Mouse (Mus musculus) C2C12 (cell line): ENCODE results near the gene Slc22a2. TPM values are rescaled to one million over a fixed set of nuclear protein-coding genes. Genes with fewer than 3 reads are reported as not detected.

Source experiments
- H3K27me3 ChIP-seq: one replicate; pipeline ENCODE4 v1.6.1; 2011; ENCODE audit not compliant: control insufficient read depth, insufficient read depth, insufficient read length
- H3K36me3 ChIP-seq: one replicate; pipeline ENCODE4 v1.6.1; 2011; ENCODE audit not compliant: control insufficient read depth, insufficient read depth
- H3K4me3 ChIP-seq: one replicate; pipeline ENCODE4 v1.5.1; 2011; ENCODE audit warnings: mild to moderate bottlenecking, control low read depth; ENCODE audit not compliant: poor library complexity, insufficient read depth, severe bottlenecking
- H3K79me2 ChIP-seq: one replicate; pipeline ENCODE4 v1.6.1; 2011; ENCODE audit not compliant: control insufficient read depth, insufficient read depth
- H3K79me3 ChIP-seq: one replicate; pipeline ENCODE4 v1.6.1; 2011; ENCODE audit warnings: low read depth, control low read depth
- H3ac ChIP-seq: one replicate; pipeline ENCODE3; 2011; ENCODE audit warnings: low read depth; ENCODE audit not compliant: control insufficient read depth, insufficient read length
- CEBPB ChIP-seq: IDR thresholded peaks from one replicate; pipeline ENCODE4 v1.6.1; 2011; ENCODE audit warnings: low read depth, mild to moderate bottlenecking, control low read depth, moderate library complexity
- CTCF ChIP-seq: IDR thresholded peaks from one replicate; pipeline ENCODE4 v1.5.1; 2011; ENCODE audit not compliant: control insufficient read depth, insufficient read depth, insufficient read length
- FOSL1 ChIP-seq: IDR thresholded peaks from one replicate; pipeline ENCODE4 v1.8.0; 2011; ENCODE audit warnings: mild to moderate bottlenecking, low read length; ENCODE audit not compliant: poor library complexity, insufficient read depth, severe bottlenecking
- MAX ChIP-seq: IDR thresholded peaks from one replicate; pipeline ENCODE4 v1.6.1; 2011; ENCODE audit warnings: mild to moderate bottlenecking, control low read depth
- MYOD1 ChIP-seq: IDR thresholded peaks from one replicate; pipeline ENCODE4 v1.6.1; 2011; ENCODE audit warnings: low read depth; ENCODE audit not compliant: control insufficient read depth, insufficient read length
- MYOG ChIP-seq: IDR thresholded peaks from one replicate; pipeline ENCODE4 v1.6.1; 2011; ENCODE audit not compliant: control insufficient read depth, insufficient read length; ENCODE audit errors: extremely low read depth
- USF1 ChIP-seq: IDR thresholded peaks from one replicate; pipeline ENCODE4 v1.6.1; 2011; ENCODE audit warnings: low read depth, mild to moderate bottlenecking, control low read depth, moderate library complexity
- polyA plus RNA-seq: library from polyadenylated mRNA; unstranded; fragments of >200 nt; fragmentation: generic; extraction: Trizol; gene quantifications from one replicate; pipeline ENCODE4 v1.2.1, GENCODE M21; 2012; ENCODE audit warnings: missing spikeins

Slc22a2 gene
- polyA plus RNA-seq, 1 experiment: not detected

GRCm38 (mm10) chr17:12619641-12620040, 35.7 kb downstream of the Slc22a2 start:
- Histone ChIP-seq H3K36me3 (no peaks in the 10 kb centered on the region), H3K27me3 (no peaks in the 10 kb centered on the region), H3K79me3 (no peaks in the 10 kb centered on the region), H3ac (no peak overlapping the region), H3K79me2 (no peaks in the 10 kb centered on the region), H3K4me3 (no peak overlapping the region)
- no peak for TF ChIP-seq CTCF
- no peak for TF ChIP-seq CEBPB
- no peak for TF ChIP-seq MAX
- TF ChIP-seq USF1: no peak
- no peak for TF ChIP-seq FOSL1
- TF ChIP-seq MYOG: no peak
- TF ChIP-seq MYOD1: no peak

GRCm38 (mm10) chr17:12627983-12628382, 44.1 kb downstream of the Slc22a2 start:
- Histone ChIP-seq H3ac (no peak overlapping the region), H3K36me3 (no peaks in the 10 kb centered on the region), H3K4me3 (no peak overlapping the region), H3K27me3 (no peaks in the 10 kb centered on the region), H3K79me2 (no peaks in the 10 kb centered on the region), H3K79me3 (no peaks in the 10 kb centered on the region)
- TF ChIP-seq CEBPB (no peak), FOSL1 (no peak), MYOG (no peak), CTCF (no peak), USF1 (no peak), MYOD1 (no peak), MAX (no peak)

GRCm38 (mm10) chr17:12630976-12631730, 47.2 kb downstream of the Slc22a2 start:
- TF ChIP-seq MYOG (no peak), CTCF (no peak), MAX (no peak), USF1 (no peak), CEBPB (no peak), MYOD1 (no peak), FOSL1 (no peak)
- Histone ChIP-seq H3K79me2 (no peaks in the 10 kb centered on the region), H3ac (no peak overlapping the region), H3K36me3 (no peaks in the 10 kb centered on the region), H3K79me3 (no peaks in the 10 kb centered on the region), H3K4me3 (no peak overlapping the region), H3K27me3 (no peaks in the 10 kb centered on the region)

GRCm38 (mm10) chr17:12631771-12632600, 48.1 kb downstream of the Slc22a2 start:
- no peaks in the 10 kb centered on the region for H3K36me3 ChIP-seq
- TF ChIP-seq MYOD1 (no peak), FOSL1 (no peak), MAX (no peak), USF1 (no peak), CEBPB (no peak), CTCF (no peak), MYOG (no peak)
- no peaks in the 10 kb centered on the region for H3K27me3 ChIP-seq
- H3K4me3 ChIP-seq: no peak overlapping the region
- H3ac ChIP-seq: no peak overlapping the region
- H3K79me2 ChIP-seq: no peaks in the 10 kb centered on the region
- H3K79me3 ChIP-seq: no peaks in the 10 kb centered on the region

- H3K79me2 ChIP-seq: no peaks in the 10 kb centered on the region
- H3K79me3 ChIP-seq: no peaks in the 10 kb centered on the region
- no peaks in the 10 kb centered on the region for H3K36me3 ChIP-seq
- H3K27me3 ChIP-seq: no peaks in the 10 kb centered on the region
- no peak overlapping the region for H3ac ChIP-seq
- no peak overlapping the region for H3K4me3 ChIP-seq
- TF ChIP-seq FOSL1 (no peak), MYOD1 (no peak), USF1 (no peak), CEBPB (no peak), MYOG (no peak), CTCF (no peak), MAX (no peak)
Measured at GRCm38 (mm10) chr17:12634814-12635213, 50.9 kb downstream of the Slc22a2 start.
